Mouse (Mus musculus) granulocyte monocyte progenitor cell, adult 5-6 weeks (primary cell): ENCODE measurements around the gene Serpinb9c. TPM values are rescaled to one million over a fixed set of nuclear protein-coding genes. Genes with fewer than 3 reads are reported as not detected.
"Not testable (repeated sequence)": the region's sequence is repeated elsewhere in the genome, so short reads cannot be mapped to it uniquely, and the experiment has no call there.

ENCODE experiments used
- ATAC-seq: replicated peaks from 2 replicates; pipeline ENCODE4 v1.8.0; 2016; ENCODE audit warnings: mild to moderate bottlenecking, moderate TSS enrichment, inconsistent platforms; ENCODE audit not compliant: poor library complexity, severe bottlenecking
- total RNA-seq, 2 experiments: library from RNA; stranded (forward) in 1 of 2; stranded (reverse) in 1 of 2; fragments of 200-712, 200-1000 nt in 1 of 2; fragments of >200 nt in 1 of 2; fragmentation: Nextera tagmentation in 1 of 2; gene quantifications; 2 replicates each; pipeline ENCODE4 v1.2.3; 2014 to 2017

Serpinb9c gene
- total RNA-seq (2014; fragmentation: Nextera tagmentation): not detected in 2 replicates
- total RNA-seq (2017): not detected in 2 replicates

- ATAC-seq: no peak
Observed at GRCm38 (mm10) chr13:33159642-33160041, at the start of gene Serpinb9c. TSS of gene Serpinb9c (minus strand) at chr13:33159742.

- ATAC-seq: no peak
Observed at GRCm38 (mm10) chr13:33199740-33200139, 40.2 kb upstream of the Serpinb9c start.

GRCm38 (mm10) chr13:33192659-33193058, 33.1 kb upstream of the Serpinb9c start, which contains the start of gene Serpinb9d:
TSS of gene Serpinb9d (plus strand) at chr13:33192959.
- no peak for ATAC-seq

GRCm38 (mm10) chr13:33190486-33190885, 30.9 kb upstream of the Serpinb9c start:
- ATAC-seq: not testable (repeated sequence)

- ATAC-seq: no peak
Observed at GRCm38 (mm10) chr13:33141435-33141834, 18.1 kb downstream of the Serpinb9c start.

GRCm38 (mm10) chr13:33137717-33138116, 21.8 kb downstream of the Serpinb9c start:
- ATAC-seq: no peak

- ATAC-seq: no peak
Observed at GRCm38 (mm10) chr13:33113054-33113453, 46.5 kb downstream of the Serpinb9c start.

- no peak for ATAC-seq
Observed at GRCm38 (mm10) chr13:33105626-33106025, 53.9 kb downstream of the Serpinb9c start.

Other genes starting within 250 kb of the Serpinb9c start
- 1.9 and 2.2 TPM in 2 replicates for gene Serpinb6b, start 194.5 kb downstream of the Serpinb9c start, total RNA-seq (2014; fragmentation: Nextera tagmentation)
- 5.1 and 5.9 TPM in 2 replicates for gene Serpinb6b, start 194.5 kb downstream of the Serpinb9c start, total RNA-seq (2017)
- gene Serpinb9, start 156.5 kb downstream of the Serpinb9c start, total RNA-seq (2014; fragmentation: Nextera tagmentation): 4.8 and 5.0 TPM in 2 replicates
- 3.2 and 4.2 TPM in 2 replicates for gene Serpinb9, start 156.5 kb downstream of the Serpinb9c start, total RNA-seq (2017)
- not detected in 2 replicates for gene Serpinb9b, start 132.3 kb downstream of the Serpinb9c start, total RNA-seq (2014; fragmentation: Nextera tagmentation)
- not detected in 2 replicates for gene Serpinb9b, start 132.3 kb downstream of the Serpinb9c start, total RNA-seq (2017)
- gene Serpinb1b, start 81.2 kb downstream of the Serpinb9c start, total RNA-seq (2014; fragmentation: Nextera tagmentation): not detected in 2 replicates
- not detected in 2 replicates for gene Serpinb1b, start 81.2 kb downstream of the Serpinb9c start, total RNA-seq (2017)
- not detected in 2 replicates for gene Serpinb9d, start 33.2 kb upstream of the Serpinb9c start, total RNA-seq (2014; fragmentation: Nextera tagmentation)
- gene Serpinb9d, start 33.2 kb upstream of the Serpinb9c start, total RNA-seq (2017): not detected in 2 replicates
- gene Serpinb9e, start 89.9 kb upstream of the Serpinb9c start, total RNA-seq (2014; fragmentation: Nextera tagmentation): not detected in 2 replicates
- not detected in 2 replicates for gene Serpinb9e, start 89.9 kb upstream of the Serpinb9c start, total RNA-seq (2017)
- not detected in 2 replicates for gene Serpinb9f, start 164.3 kb upstream of the Serpinb9c start, total RNA-seq (2014; fragmentation: Nextera tagmentation)
- not detected in 2 replicates for gene Serpinb9f, start 164.3 kb upstream of the Serpinb9c start, total RNA-seq (2017)
- not detected in 2 replicates for gene Gm11397, start 236.0 kb upstream of the Serpinb9c start, total RNA-seq (2014; fragmentation: Nextera tagmentation)
- gene Gm11397, start 236.0 kb upstream of the Serpinb9c start, total RNA-seq (2017): not detected in 2 replicates